Mouse (Mus musculus) liver, embryonic 15.5 days (tissue): ENCODE measurements around the gene Mrgprf. TPM values are rescaled to one million over a fixed set of nuclear protein-coding genes. Genes with fewer than 3 reads are reported as not detected.

Source experiments
- ATAC-seq: fragments of 200-750 bp; cut with Nextera tagmentation; 2 replicates; pipeline ENCODE4 v1.8.0; 2017; ENCODE audit warnings: moderate number of reproducible peaks, mild to moderate bottlenecking, moderate library complexity; ENCODE audit not compliant: insufficient read depth
- H3K27ac ChIP-seq: fragments of 300-500 bp; sonication (generic); replicated peaks from 2 replicates; pipeline ENCODE4 v1.5.1; 2015; ENCODE audit warnings: mild to moderate bottlenecking, inconsistent platforms
- H3K27me3 ChIP-seq: fragments of 300-500 bp; sonication (generic); 2 replicates; pipeline ENCODE4 v1.6.1; 2015; ENCODE audit warnings: mild to moderate bottlenecking, inconsistent platforms
- H3K36me3 ChIP-seq: fragments of 300-500 bp; sonication (generic); replicated peaks from 2 replicates; pipeline ENCODE4 v1.6.1; 2015; ENCODE audit warnings: moderate library complexity, mild to moderate bottlenecking, inconsistent platforms
- H3K4me1 ChIP-seq: fragments of 300-500 bp; sonication (generic); replicated peaks from 2 replicates; pipeline ENCODE4 v1.6.1; 2015; ENCODE audit warnings: inconsistent platforms
- H3K4me2 ChIP-seq: fragments of 300-500 bp; sonication (generic); 2 replicates; pipeline ENCODE4 v1.6.1; 2015; ENCODE audit warnings: moderate library complexity, mild to moderate bottlenecking, inconsistent platforms
- H3K4me3 ChIP-seq: fragments of 300-500 bp; sonication (generic); replicated peaks from 2 replicates; pipeline ENCODE4 v1.5.1; 2015; ENCODE audit warnings: mild to moderate bottlenecking, inconsistent platforms
- H3K9ac ChIP-seq: fragments of 300-500 bp; sonication (generic); 2 replicates; pipeline ENCODE4 v1.6.1; 2015; ENCODE audit warnings: moderate library complexity, mild to moderate bottlenecking, inconsistent platforms
- H3K9me3 ChIP-seq: fragments of 300-500 bp; sonication (generic); replicated peaks from 2 replicates; pipeline ENCODE4 v1.6.1; 2016; ENCODE audit warnings: inconsistent platforms
- WGBS: fragments of 180-500 bp; shearing (Covaris S2); methylation state at CpG from one replicate; pipeline ENCODE4 v1.1.7; 2015; ENCODE audit warnings: mixed read lengths; ENCODE audit not compliant: insufficient replicate concordance; 5-methylcytosine and 5-hydroxymethylcytosine counted together
- polyA plus RNA-seq: library from polyadenylated mRNA; unstranded; fragments of >200 nt; fragmentation: Nextera tagmentation; extraction: Ambion mirVana; gene quantifications from 2 replicates; pipeline ENCODE4 v1.2.1, GENCODE M21; 2015

Gene Mrgprf
- polyA plus RNA-seq, 1 experiment from 2014 or later: 0.12 TPM

DNA sequence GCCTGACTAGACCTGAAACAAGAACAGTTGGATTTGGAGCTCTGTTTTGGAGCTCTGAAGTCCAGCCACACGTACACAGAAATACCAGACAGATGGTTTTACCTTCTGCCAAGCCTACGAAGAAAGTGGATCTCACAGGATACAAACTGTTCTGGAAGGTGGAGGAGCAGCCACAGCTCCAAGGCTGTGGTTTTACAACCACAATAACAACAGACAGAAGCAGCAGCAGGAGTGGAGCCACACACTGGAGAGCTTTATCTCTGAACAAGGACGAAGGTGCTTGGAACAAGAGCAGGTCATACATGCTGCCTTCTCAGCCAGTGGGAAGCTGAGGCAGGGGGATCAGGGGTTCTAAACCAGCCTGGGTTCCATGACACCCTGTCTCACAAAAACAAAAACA, 18.9 kb downstream of the Mrgprf start:
- H3K36me3 ChIP-seq: no peaks in the 10 kb centered on the region
- H3K4me1 ChIP-seq: no peaks in the 10 kb centered on the region
- H3K9ac ChIP-seq: no peak overlapping the region
- H3K27me3 ChIP-seq: peaks cover 3% of the 10 kb centered on the region; the same call in 1 of the 2 replicates
- H3K4me2 ChIP-seq: no peak overlapping the region
- WGBS: 42% methylated on average over 3 of the region's 3 CpGs
- no peaks in the 10 kb centered on the region for H3K9me3 ChIP-seq
- H3K4me3 ChIP-seq: no peak overlapping the region
- H3K27ac ChIP-seq: no peak overlapping the region
- no peak for ATAC-seq

DNA sequence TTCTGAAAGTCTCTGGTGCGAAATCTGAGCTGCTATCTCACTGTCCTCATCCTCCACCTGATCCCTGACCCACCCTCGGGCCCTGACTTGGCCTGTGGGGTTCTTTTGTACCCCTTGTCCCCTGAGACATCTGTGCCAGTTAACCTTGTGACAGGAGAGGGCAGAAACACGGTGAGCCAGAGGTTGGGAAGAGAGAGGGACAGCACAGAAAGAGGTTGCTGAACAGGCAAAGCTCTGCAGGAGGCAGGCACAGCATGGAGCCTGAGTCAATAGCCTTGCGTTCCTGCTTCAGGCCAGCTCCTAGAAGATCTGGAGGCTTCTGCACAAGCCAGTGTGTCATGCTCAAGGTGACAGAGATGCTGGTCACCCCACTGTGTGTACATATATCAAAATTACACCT, 23.0 kb downstream of the Mrgprf start:
- peaks cover 6% of the 10 kb centered on the region; the same call in 1 of the 2 replicates for H3K4me1 ChIP-seq
- no peak overlapping the region for H3K4me3 ChIP-seq
- H3K27ac ChIP-seq: no peak overlapping the region
- H3K4me2 ChIP-seq: no peak overlapping the region
- no peak overlapping the region for H3K9ac ChIP-seq
- WGBS: 27% methylated on average over 4 of the region's 4 CpGs
- H3K27me3 ChIP-seq: peaks cover 3% of the 10 kb centered on the region; the same call in 1 of the 2 replicates
- no peaks in the 10 kb centered on the region for H3K36me3 ChIP-seq
- H3K9me3 ChIP-seq: no peaks in the 10 kb centered on the region
- ATAC-seq: no peak

DNA sequence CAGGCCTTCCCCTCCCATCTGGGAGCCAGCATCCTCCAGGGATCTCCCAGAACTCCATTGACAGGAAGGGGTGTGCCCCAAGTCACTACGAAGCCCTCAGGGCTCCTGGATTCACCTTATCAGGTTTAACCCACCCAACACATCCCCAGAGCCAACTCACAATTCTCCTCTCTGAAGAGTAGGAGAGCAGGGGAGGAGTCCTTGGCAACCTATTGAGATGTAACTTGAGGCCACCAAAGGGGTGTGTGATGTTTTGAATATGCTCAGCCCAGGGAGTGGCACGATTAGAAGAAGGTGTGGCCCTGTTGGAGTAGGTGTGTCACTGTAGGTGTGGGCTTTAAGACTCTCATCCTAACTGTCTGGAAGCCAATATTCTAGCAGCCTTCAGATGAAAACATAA, 25.1 kb downstream of the Mrgprf start:
- Histone ChIP-seq H3K27ac (no peak overlapping the region), H3K9me3 (no peaks in the 10 kb centered on the region), H3K27me3 (peaks cover 3% of the 10 kb centered on the region; the same call in 1 of the 2 replicates), H3K36me3 (no peaks in the 10 kb centered on the region), H3K4me3 (no peak overlapping the region), H3K4me1 (peaks cover 6% of the 10 kb centered on the region; the same call in 1 of the 2 replicates), H3K4me2 (no peak overlapping the region), H3K9ac (no peak overlapping the region)
- WGBS: 18% methylated on average over 2 of the region's 2 CpGs
- no peak for ATAC-seq

DNA sequence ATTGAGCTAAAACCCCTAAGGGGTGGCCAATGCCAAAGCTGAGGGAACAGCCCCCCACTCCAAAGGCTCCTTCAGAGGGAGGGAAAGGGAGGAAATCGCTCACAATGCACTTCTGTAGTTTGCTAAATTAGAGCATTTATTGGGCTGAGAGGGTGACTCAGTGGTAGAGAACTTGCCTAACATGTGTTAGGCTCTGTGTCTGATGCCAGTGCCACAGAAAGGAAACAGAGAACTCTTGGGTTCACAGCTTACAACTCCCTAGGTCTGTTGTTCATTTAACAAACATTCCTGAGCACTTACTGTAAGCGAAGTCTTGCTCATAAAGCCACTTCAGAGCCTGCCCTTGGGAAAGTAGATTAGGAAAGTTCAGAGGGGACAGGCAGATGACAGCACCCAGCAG, 29.4 kb downstream of the Mrgprf start:
- no peak overlapping the region for H3K27ac ChIP-seq
- no peak overlapping the region for H3K4me3 ChIP-seq
- H3K9me3 ChIP-seq: no peaks in the 10 kb centered on the region
- peaks cover 6% of the 10 kb centered on the region; the same call in 1 of the 2 replicates for H3K4me1 ChIP-seq
- H3K4me2 ChIP-seq: no peak overlapping the region
- H3K9ac ChIP-seq: no peak overlapping the region
- no peaks in the 10 kb centered on the region for H3K27me3 ChIP-seq
- no peak for ATAC-seq
- no peaks in the 10 kb centered on the region for H3K36me3 ChIP-seq
- 52% methylated on average over 2 of the region's 2 CpGs for WGBS

DNA sequence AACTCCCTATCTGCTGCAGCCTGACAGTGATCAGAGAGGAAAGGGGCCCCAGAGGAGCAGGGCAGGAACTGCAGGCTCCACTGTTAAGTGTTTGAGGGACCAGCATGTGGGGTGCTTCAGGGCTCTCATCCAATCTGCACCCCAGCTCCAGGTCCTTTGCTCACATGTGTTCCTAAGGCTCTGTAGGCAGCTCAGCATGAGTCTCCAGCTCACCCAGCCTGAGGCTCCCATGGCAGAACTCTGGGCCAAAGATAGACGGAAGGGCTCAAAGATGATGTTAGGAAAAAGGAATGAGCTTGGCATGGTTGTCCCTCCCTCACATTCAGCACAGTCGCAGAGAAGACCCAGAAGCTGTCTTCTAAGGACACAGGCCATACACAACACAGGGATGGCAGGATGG, 30.0 kb downstream of the Mrgprf start:
- peaks cover 5% of the 10 kb centered on the region; the same call in 1 of the 2 replicates for H3K4me1 ChIP-seq
- no peak overlapping the region for H3K4me2 ChIP-seq
- WGBS: 63% methylated on average over 2 of the region's 2 CpGs
- H3K36me3 ChIP-seq: no peaks in the 10 kb centered on the region
- H3K9ac ChIP-seq: no peak overlapping the region
- no peak for ATAC-seq
- H3K27ac ChIP-seq: no peak overlapping the region
- H3K27me3 ChIP-seq: no peaks in the 10 kb centered on the region
- no peaks in the 10 kb centered on the region for H3K9me3 ChIP-seq
- no peak overlapping the region for H3K4me3 ChIP-seq

DNA sequence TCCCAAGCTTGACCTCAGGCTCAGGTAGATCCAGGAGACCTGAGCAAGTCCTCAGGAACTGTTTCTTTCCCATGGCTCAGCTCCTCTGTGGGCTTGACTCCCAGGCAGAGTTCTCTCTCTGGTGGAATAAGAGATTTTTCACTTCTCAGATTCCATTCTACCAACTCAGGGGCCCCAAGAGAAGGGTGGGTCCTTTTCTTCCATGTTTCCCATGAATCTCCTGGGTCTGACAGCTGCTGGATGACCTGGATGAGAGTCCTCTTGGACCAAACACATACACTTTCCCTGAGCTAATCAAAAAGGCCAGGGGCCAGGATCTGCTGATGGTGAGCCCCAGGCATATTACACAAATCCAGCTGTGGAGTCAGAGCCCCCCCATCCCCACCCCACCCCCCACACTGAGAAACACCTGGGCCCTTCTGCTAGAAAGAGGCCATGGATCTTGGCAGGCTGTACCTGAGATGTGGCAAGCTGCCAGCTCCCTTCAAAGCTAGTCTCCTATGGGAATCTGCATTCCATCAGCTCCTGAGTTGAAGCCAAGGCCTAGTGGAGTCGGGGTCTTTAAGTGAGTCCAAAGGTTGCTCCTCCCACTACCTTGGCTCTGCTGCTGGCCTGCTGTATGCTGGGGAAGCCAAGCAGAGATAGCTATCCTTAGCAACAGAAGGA, 31.9 kb downstream of the Mrgprf start:
- H3K9ac ChIP-seq: no peak overlapping the region
- no peaks in the 10 kb centered on the region for H3K9me3 ChIP-seq
- no peak overlapping the region for H3K27ac ChIP-seq
- H3K36me3 ChIP-seq: no peaks in the 10 kb centered on the region
- no peak overlapping the region for H3K4me2 ChIP-seq
- no peaks in the 10 kb centered on the region for H3K4me1 ChIP-seq
- H3K4me3 ChIP-seq: no peak overlapping the region
- WGBS: 49% methylated on average over 1 of the region's 1 CpGs
- no peaks in the 10 kb centered on the region for H3K27me3 ChIP-seq
- no peak for ATAC-seq

DNA sequence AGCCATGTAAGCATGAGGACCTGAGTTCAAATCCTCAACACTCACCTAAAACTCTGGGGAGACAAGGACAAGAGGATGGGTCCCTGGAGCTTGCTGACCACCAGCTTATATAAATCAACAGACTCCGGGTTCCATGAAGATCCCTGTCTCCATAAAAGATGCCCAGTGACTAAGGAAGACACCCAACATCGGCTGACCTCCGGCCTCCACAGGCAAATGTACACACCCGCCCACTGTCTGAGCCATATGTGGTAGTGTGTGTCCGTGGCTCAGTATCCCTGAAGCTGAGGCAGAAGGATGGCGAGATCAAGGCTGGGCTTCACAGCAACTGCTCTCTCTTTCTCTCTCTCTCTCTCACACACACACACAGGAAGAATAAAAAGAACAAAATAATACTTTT, 33.3 kb downstream of the Mrgprf start:
- Histone ChIP-seq H3K9me3 (no peaks in the 10 kb centered on the region), H3K4me3 (no peak overlapping the region), H3K9ac (no peak overlapping the region), H3K4me1 (no peaks in the 10 kb centered on the region), H3K27me3 (no peaks in the 10 kb centered on the region), H3K4me2 (no peak overlapping the region), H3K36me3 (no peaks in the 10 kb centered on the region), H3K27ac (no peak overlapping the region)
- 65% methylated on average over 6 of the region's 6 CpGs for WGBS
- no peak for ATAC-seq

DNA sequence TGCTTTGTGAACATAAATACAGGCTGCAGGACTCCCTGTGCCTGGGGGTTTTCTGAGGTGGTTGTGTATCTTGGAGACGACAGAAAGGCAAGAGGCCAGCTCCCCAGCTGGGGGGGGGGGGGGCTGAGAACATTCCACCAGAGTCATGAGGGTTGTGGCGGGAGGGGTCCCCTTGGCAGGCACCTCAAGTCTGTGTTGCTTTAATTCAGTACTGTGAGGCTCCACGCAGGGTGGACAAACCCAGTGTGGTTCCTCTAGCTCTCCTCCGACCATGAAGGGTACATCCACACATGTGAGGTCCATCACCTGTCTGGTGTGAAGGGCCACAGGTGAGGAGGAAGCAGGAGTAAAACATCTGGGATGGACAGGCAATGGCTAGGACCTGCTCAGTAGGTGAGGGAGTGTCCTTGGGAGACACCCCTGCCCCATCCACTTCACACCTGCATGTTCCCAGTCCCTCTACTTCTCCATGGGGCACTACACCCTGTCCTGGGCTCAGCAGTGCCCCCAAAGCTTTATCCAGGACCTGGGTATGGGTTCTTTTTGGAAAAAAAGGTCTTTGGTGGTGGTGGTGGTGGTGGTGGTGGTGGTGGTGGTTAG, 33.9 kb downstream of the Mrgprf start:
- no peaks in the 10 kb centered on the region for H3K36me3 ChIP-seq
- H3K27ac ChIP-seq: no peak overlapping the region
- no peak for ATAC-seq
- no peak overlapping the region for H3K4me2 ChIP-seq
- H3K4me3 ChIP-seq: no peak overlapping the region
- WGBS: 48% methylated on average over 4 of the region's 4 CpGs
- H3K27me3 ChIP-seq: no peaks in the 10 kb centered on the region
- no peaks in the 10 kb centered on the region for H3K9me3 ChIP-seq
- no peaks in the 10 kb centered on the region for H3K4me1 ChIP-seq
- H3K9ac ChIP-seq: no peak overlapping the region

DNA sequence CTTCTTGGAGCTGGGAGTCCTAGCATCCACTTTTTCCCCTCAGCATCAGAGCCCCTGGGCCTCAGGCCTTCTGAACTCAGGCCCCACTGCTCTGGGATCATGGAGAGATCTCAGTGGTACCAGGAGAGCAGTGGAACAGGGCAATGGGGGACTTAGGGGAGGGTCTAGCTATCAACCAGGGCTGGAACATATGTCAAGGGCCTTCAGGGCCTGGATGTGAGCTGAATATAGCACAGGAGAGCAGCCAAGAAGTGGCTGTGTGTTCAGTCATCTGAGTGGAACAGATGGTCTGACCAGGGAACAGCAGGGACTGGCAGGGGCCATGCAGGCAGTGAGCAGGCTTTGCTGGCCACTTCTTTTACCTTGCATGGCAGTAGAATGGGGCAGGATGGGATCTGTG, 34.6 kb downstream of the Mrgprf start:
- no peaks in the 10 kb centered on the region for H3K9me3 ChIP-seq
- H3K27me3 ChIP-seq: no peaks in the 10 kb centered on the region
- H3K9ac ChIP-seq: no peak overlapping the region
- no peak overlapping the region for H3K27ac ChIP-seq
- ATAC-seq: no peak
- no peaks in the 10 kb centered on the region for H3K36me3 ChIP-seq
- no peaks in the 10 kb centered on the region for H3K4me1 ChIP-seq
- H3K4me2 ChIP-seq: no peak overlapping the region
- H3K4me3 ChIP-seq: no peak overlapping the region

DNA sequence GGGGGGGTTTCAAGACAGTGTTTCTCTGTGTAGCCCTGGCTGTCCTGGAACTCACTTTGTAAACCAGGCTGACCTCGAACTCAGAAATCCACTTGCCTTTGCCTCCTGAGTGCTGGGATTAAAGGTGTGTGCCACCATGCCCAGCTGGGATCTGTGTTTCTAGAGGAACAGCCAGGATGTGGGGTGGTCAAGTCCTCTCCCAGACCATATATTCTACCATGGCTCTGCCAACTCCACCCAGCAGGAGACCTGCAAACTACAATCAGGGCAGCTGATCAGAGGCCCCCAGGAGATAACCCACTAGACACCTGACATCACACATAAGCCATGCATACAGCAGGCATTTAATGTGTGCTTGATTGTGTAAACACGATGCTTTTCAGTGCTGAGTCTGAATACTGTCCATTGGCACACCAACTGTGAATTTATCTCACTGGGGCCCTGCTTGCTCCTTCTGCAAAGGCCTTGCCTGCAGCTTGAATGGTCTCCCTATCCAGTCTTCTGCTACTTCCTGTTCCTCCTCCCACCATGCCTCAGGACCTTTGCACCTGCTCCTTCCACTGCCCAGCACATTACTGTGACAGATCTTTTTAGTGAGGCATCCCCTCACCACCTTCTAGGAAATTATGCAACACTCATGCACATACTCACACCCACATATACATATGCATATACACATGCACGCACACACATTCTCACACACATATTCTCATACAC, 35.1 kb downstream of the Mrgprf start:
- no peak overlapping the region for H3K4me2 ChIP-seq
- no peaks in the 10 kb centered on the region for H3K27me3 ChIP-seq
- no peak overlapping the region for H3K9ac ChIP-seq
- no peaks in the 10 kb centered on the region for H3K36me3 ChIP-seq
- H3K9me3 ChIP-seq: no peaks in the 10 kb centered on the region
- 61% methylated on average over 3 of the region's 3 CpGs for WGBS
- H3K4me1 ChIP-seq: no peaks in the 10 kb centered on the region
- ATAC-seq: no peak
- no peak overlapping the region for H3K4me3 ChIP-seq
- H3K27ac ChIP-seq: no peak overlapping the region

DNA sequence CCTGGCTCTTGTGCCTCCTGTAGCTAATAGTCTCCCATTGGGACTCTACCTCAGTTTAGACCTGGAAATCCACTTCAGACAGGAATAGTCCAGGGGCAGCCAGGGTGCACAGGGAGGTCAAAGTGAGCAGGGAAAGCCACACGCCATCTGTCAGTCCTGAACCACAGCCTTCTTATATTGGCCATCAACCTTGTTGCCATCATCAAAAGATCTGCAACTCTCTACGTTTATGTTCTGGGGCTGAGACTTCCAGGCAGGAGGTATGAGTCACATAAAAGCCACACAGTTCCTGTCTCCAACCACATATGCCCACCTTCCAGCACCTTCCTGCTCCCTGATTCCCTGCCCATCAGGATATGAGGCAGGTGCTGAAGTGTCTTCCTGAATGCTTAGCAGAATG, 37.3 kb downstream of the Mrgprf start:
- no peak for ATAC-seq
- Histone ChIP-seq H3K27me3 (no peaks in the 10 kb centered on the region), H3K4me3 (no peak overlapping the region), H3K9me3 (no peaks in the 10 kb centered on the region), H3K4me2 (no peak overlapping the region), H3K36me3 (no peaks in the 10 kb centered on the region), H3K4me1 (no peaks in the 10 kb centered on the region), H3K27ac (no peak overlapping the region), H3K9ac (no peak overlapping the region)
- WGBS: 39% methylated on average over 2 of the region's 2 CpGs
